Mouse (Mus musculus): ENCODE measurements around the gene Tax1bp1.

- TF ChIP-seq CTCF (IDR thresholded peaks at IDR 0.05; ENCODE audit: control insufficient read depth, insufficient read depth, insufficient replicate concordance, low read depth, low read length) (no peak), POLR2A (IDR thresholded peaks at IDR 0.05; ENCODE audit: control insufficient read depth, low read depth, low read length) (peak; percentile 100)
Observed at GRCm38 (mm10) chr6:52713104-52713896, at the start of gene Tax1bp1.
